Mouse (Mus musculus): ENCODE measurements around the gene Slc25a27. TPM values are rescaled to one million over a fixed set of nuclear protein-coding genes. Genes with fewer than 3 reads are reported as not detected.
A peak's percentile ranks its signal among the peaks of the same experiment; 100 is the strongest.

The Slc25a27 gene
- total RNA-seq, 1 experiment from 2014 or later, result 11.0 TPM

GRCm38 (mm10) chr17:43606704-43607103, 60.3 kb downstream of the Slc25a27 start:
- ATAC-seq (replicated peaks in 1 of 2; ENCODE audit: insufficient read depth in 1 of 2, low FRiP score in 2 of 2, low TSS enrichment in 1 of 2, low read depth in 1 of 2, poor library complexity in 2 of 2, severe bottlenecking in 2 of 2), result peak; percentile 71 to 84; a peak in 1 of 4 replicates

- ATAC-seq (replicated peaks in 1 of 2; ENCODE audit: insufficient read depth in 1 of 2, low FRiP score in 2 of 2, low TSS enrichment in 1 of 2, low read depth in 1 of 2, poor library complexity in 2 of 2, severe bottlenecking in 2 of 2), result no peak
Measured at GRCm38 (mm10) chr17:43598706-43599105, 68.3 kb downstream of the Slc25a27 start.

- no peak for ATAC-seq (replicated peaks in 1 of 2; ENCODE audit: insufficient read depth in 1 of 2, low FRiP score in 2 of 2, low TSS enrichment in 1 of 2, low read depth in 1 of 2, poor library complexity in 2 of 2, severe bottlenecking in 2 of 2)
Measured at GRCm38 (mm10) chr17:43597742-43598141, 69.3 kb downstream of the Slc25a27 start.

GRCm38 (mm10) chr17:43592296-43593291, 74.4 kb downstream of the Slc25a27 start:
- ATAC-seq (replicated peaks in 1 of 2; ENCODE audit: insufficient read depth in 1 of 2, low FRiP score in 2 of 2, low TSS enrichment in 1 of 2, low read depth in 1 of 2, poor library complexity in 2 of 2, severe bottlenecking in 2 of 2), result no peak

Other genes with a start within 250 kb of the Slc25a27 start
- gene Mep1a, start 164.4 kb downstream of the Slc25a27 start, total RNA-seq (2017), result not detected in 2 replicates
- gene Ankrd66, start 123.6 kb downstream of the Slc25a27 start, total RNA-seq (2017), result not detected in 2 replicates
- 2.0 and 7.5 TPM in 2 replicates for gene Pla2g7, start 99.1 kb downstream of the Slc25a27 start, total RNA-seq (2017)
- 0.19 TPM in 1 of 2 replicates, not detected in the other for gene Tdrd6, start 36.9 kb downstream of the Slc25a27 start, total RNA-seq (2017)
- 1.4 and 4.2 TPM in 2 replicates for gene Cyp39a1, start 211 bp upstream of the Slc25a27 start, total RNA-seq (2017)
- 0.56 TPM in 1 of 2 replicates, not detected in the other for gene Rcan2, start 134.1 kb upstream of the Slc25a27 start, total RNA-seq (2017)

Data from hematopoietic stem cell, adult 5-6 weeks (primary cell).